Comparison of ENCODE assay signal across 20 mouse cellular contexts in genomic region chr13:102694154-102694553, GRCm38 (mm10). TPM values are rescaled to one million over a fixed set of nuclear protein-coding genes. Genes with fewer than 3 reads are reported as not detected.
DNase-seq lines count a peak whose midpoint lies in the region; ATAC-seq and TF ChIP-seq lines count a peak whose summit lies in the region.
"Had no signal": no experiment of that assay in that cellular context is flagged by ENCODE, and none has a peak within 500 bp of the region (broad histone marks: within the 10 kb centered on the region; RNA-seq: fewer than 3 reads in every experiment).

No protein-coding gene starts in this region.

- H3K36me3 ChIP-seq in liver, embryonic 12.5 days: no peaks in the 10 kb centered on the region
- H3K36me3 ChIP-seq in liver, embryonic 11.5 days (ENCODE audit: control insufficient read depth, insufficient read depth, low read length): no peaks in the 10 kb centered on the region
- H3K36me3 ChIP-seq in CH12.LX (replicated peaks in 1 of 2; ENCODE audit: control insufficient read depth in 1 of 2, insufficient read depth in 1 of 2, low read length in 1 of 2): peaks cover 10 to 12% of the 10 kb centered on the region in 2 experiments
- H3K36me3 ChIP-seq in liver, postnatal 0 days (replicated peaks; ENCODE audit: insufficient read depth, low read length): no peaks in the 10 kb centered on the region
- H3K36me3 ChIP-seq in forebrain, embryonic 14.5 days (ENCODE audit: control insufficient read depth, insufficient read depth, low read length): no peaks in the 10 kb centered on the region
- H3K36me3 ChIP-seq: embryonic facial prominence, embryonic 12.5 days; forebrain, embryonic 15.5 days; G1E; heart, embryonic 12.5 days had no signal

- no peak overlapping the region for H3K9ac ChIP-seq in liver, embryonic 12.5 days
- H3K9ac ChIP-seq in liver, embryonic 11.5 days (ENCODE audit: low read depth, low read length): no peak overlapping the region
- peak overlapping the region; percentile 100 for H3K9ac ChIP-seq in CH12.LX (ENCODE audit: insufficient read depth, low read depth)
- no peak overlapping the region for H3K9ac ChIP-seq in liver, postnatal 0 days (replicated peaks)
- H3K9ac ChIP-seq in forebrain, embryonic 14.5 days (ENCODE audit: low read length): no peak overlapping the region
- H3K9ac ChIP-seq: embryonic facial prominence, embryonic 12.5 days; forebrain, embryonic 15.5 days; heart, embryonic 12.5 days; hindbrain, embryonic 14.5 days had no signal

- WGBS in liver, embryonic 12.5 days (ENCODE audit: insufficient replicate concordance): 66% methylated on average over 7 of the region's 7 CpGs
- WGBS in liver, embryonic 11.5 days: 79% methylated on average over 7 of the region's 7 CpGs
- WGBS in liver, postnatal 0 days (ENCODE audit: insufficient replicate concordance): 64% methylated on average over 7 of the region's 7 CpGs
- 91% methylated on average over 7 of the region's 7 CpGs for WGBS in forebrain, embryonic 14.5 days

- no peak overlapping the region for H3K4me3 ChIP-seq in liver, embryonic 12.5 days
- no peak overlapping the region for H3K4me3 ChIP-seq in liver, embryonic 11.5 days (ENCODE audit: low read depth, low read length)
- peak overlapping the region; percentile 69 to 98 (median 91) for H3K4me3 ChIP-seq in CH12.LX (replicated peaks in 1 of 3; ENCODE audit: low read depth in 2 of 3, low read length in 2 of 3, poor library complexity in 1 of 3)
- H3K4me3 ChIP-seq in liver, postnatal 0 days (ENCODE audit: low read depth, low read length): peak overlapping the region; percentile 8; the same call in 1 of the 2 replicates
- no peak overlapping the region for H3K4me3 ChIP-seq in forebrain, embryonic 14.5 days (ENCODE audit: low read depth, low read length)
- H3K4me3 ChIP-seq: embryonic facial prominence, embryonic 12.5 days; forebrain, embryonic 15.5 days; heart, embryonic 12.5 days had no signal

- TF ChIP-seq EP300 in CH12.LX (IDR thresholded peaks at IDR 0.05; ENCODE audit: low read length): no peak
- no peak for TF ChIP-seq EP300 in liver, postnatal 0 days (IDR thresholded peaks at IDR 0.05; ENCODE audit: low read depth)

- no peak for TF ChIP-seq RAD21 in CH12.LX (IDR thresholded peaks at IDR 0.05; ENCODE audit: low read depth, low read length)

- DNase-seq in liver, embryonic 11.5 days (ENCODE audit: low spot score): no peak
- DNase-seq in 416B (ENCODE audit: low read depth) (peak; percentile 38), CH12.LX (ENCODE audit: extremely low read depth) (no peak)
- DNase-seq in liver, postnatal 0 days: no peak
- no peak for DNase-seq in adrenal gland, adult 8-10 months
- DNase-seq in forebrain, embryonic 14.5 days (ENCODE audit: low spot score): no peak
- DNase-seq: cerebellum, adult 8-10 months; embryo, embryonic 11 days; thymus, adult 2 months; thymus, postnatal 36 days had no signal

- dilution Hi-C loops in CH12.LX (cut with MboI; ENCODE audit: extremely low pct_ligation_motif_present, extremely low pct_unique_long_range_greater_than_20kb, low sequenced_read_pairs): no loop called here

- peak overlapping the region; percentile 20; the same call in 1 of the 2 replicates for H3K4me2 ChIP-seq in liver, embryonic 12.5 days
- H3K4me2 ChIP-seq in liver, embryonic 11.5 days: no peak overlapping the region
- peak overlapping the region; percentile 57 for H3K4me2 ChIP-seq in CH12.LX (ENCODE audit: insufficient read depth, low read depth, poor library complexity, severe bottlenecking)
- H3K4me2 ChIP-seq in liver, postnatal 0 days (ENCODE audit: low read depth, low read length): peak overlapping the region; percentile 46
- H3K4me2 ChIP-seq in forebrain, embryonic 14.5 days (ENCODE audit: low read length): no peak overlapping the region
- H3K4me2 ChIP-seq: embryonic facial prominence, embryonic 12.5 days; forebrain, embryonic 15.5 days; heart, embryonic 12.5 days; hindbrain, embryonic 14.5 days; midbrain, embryonic 11.5 days had no signal

- H3K4me1 ChIP-seq in liver, embryonic 12.5 days: 0 out of 2 replicates have a peak, but pooled peaks cover 12% of the 10 kb centered on the region
- H3K4me1 ChIP-seq in liver, embryonic 11.5 days (replicated peaks; ENCODE audit: control insufficient read depth, insufficient read depth, low read length): no peaks in the 10 kb centered on the region
- H3K4me1 ChIP-seq in CH12.LX (ENCODE audit: control insufficient read depth in 1 of 2, insufficient read depth in 2 of 2): peaks cover 26 to 47% of the 10 kb centered on the region in 2 experiments
- peaks cover 17% of the 10 kb centered on the region for H3K4me1 ChIP-seq in liver, postnatal 0 days (ENCODE audit: insufficient read depth)
- H3K4me1 ChIP-seq in forebrain, embryonic 14.5 days (ENCODE audit: control insufficient read depth, insufficient read depth, low read length): peaks cover 7% of the 10 kb centered on the region; the same call in 1 of the 2 replicates

- no peaks in the 10 kb centered on the region for H3K27me3 ChIP-seq in liver, embryonic 12.5 days (replicated peaks)
- no peaks in the 10 kb centered on the region for H3K27me3 ChIP-seq in liver, embryonic 11.5 days (replicated peaks; ENCODE audit: control insufficient read depth, insufficient read depth, low read length)
- no peaks in the 10 kb centered on the region for H3K27me3 ChIP-seq in CH12.LX (replicated peaks)
- H3K27me3 ChIP-seq in liver, postnatal 0 days (ENCODE audit: insufficient read depth, low read length): no peaks in the 10 kb centered on the region
- H3K27me3 ChIP-seq in forebrain, embryonic 14.5 days (replicated peaks; ENCODE audit: control insufficient read depth, insufficient read depth, low read length): no peaks in the 10 kb centered on the region
- H3K27me3 ChIP-seq: embryonic facial prominence, embryonic 12.5 days; forebrain, embryonic 15.5 days; heart, embryonic 12.5 days; Patski had no signal

- no peak for TF ChIP-seq CTCF in CH12.LX (conservative IDR thresholded peaks at IDR 0.05 in 1 of 2, IDR thresholded peaks at IDR 0.05 in 1 of 2; ENCODE audit: low read depth in 2 of 2, low read length in 2 of 2)
- no peak for TF ChIP-seq CTCF in liver, postnatal 0 days (IDR thresholded peaks at IDR 0.05; ENCODE audit: low read depth)

- TF ChIP-seq POLR2A in CH12.LX (IDR thresholded peaks at IDR 0.05; ENCODE audit: low read depth, low read length): no peak; the same call in 1 of the 2 replicates

- H3K27ac ChIP-seq in liver, embryonic 12.5 days: no peak overlapping the region
- no peak overlapping the region for H3K27ac ChIP-seq in liver, embryonic 11.5 days (ENCODE audit: low read depth, low read length)
- peak overlapping the region; percentile 98 for H3K27ac ChIP-seq in CH12.LX (ENCODE audit: insufficient read depth, low read depth)
- peak overlapping the region; percentile 78; the same call in 1 of the 2 replicates for H3K27ac ChIP-seq in liver, postnatal 0 days (ENCODE audit: low read depth)
- H3K27ac ChIP-seq in forebrain, embryonic 14.5 days (ENCODE audit: low read depth, low read length): no peak overlapping the region
- H3K27ac ChIP-seq: embryonic facial prominence, embryonic 12.5 days; forebrain, embryonic 15.5 days; hindbrain, embryonic 14.5 days had no signal

- in situ Hi-C loops in CH12.LX (cut with MboI; ENCODE audit: low pct_ligation_motif_present, low pct_unique_long_range_greater_than_20kb, low sequenced_read_pairs): loop anchor here (5.0 to 10.0 kb wide), 2 partner anchors 33 to 211 kb away; no protein-coding TSS in a partner anchor

- ATAC-seq in liver, embryonic 12.5 days: no peak
- ATAC-seq in liver, embryonic 11.5 days (replicated peaks; ENCODE audit: low FRiP score): no peak
- no peak for ATAC-seq in liver, postnatal 0 days
- no peak for ATAC-seq in forebrain, embryonic 14.5 days
- ATAC-seq: forebrain, embryonic 15.5 days; intestine, postnatal 0 days; midbrain, embryonic 16.5 days; Patski had no signal

- peaks cover 54% of the 10 kb centered on the region for H3K79me2 ChIP-seq in CH12.LX (replicated peaks; ENCODE audit: control insufficient read depth, extremely low read depth, insufficient read depth, poor library complexity, severe bottlenecking)

- H3K9me3 ChIP-seq in liver, embryonic 12.5 days (replicated peaks): no peaks in the 10 kb centered on the region
- H3K9me3 ChIP-seq in liver, embryonic 11.5 days (ENCODE audit: control insufficient read depth, low read length): no peaks in the 10 kb centered on the region
- H3K9me3 ChIP-seq in CH12.LX (replicated peaks; ENCODE audit: low read length): no peaks in the 10 kb centered on the region
- no peaks in the 10 kb centered on the region for H3K9me3 ChIP-seq in liver, postnatal 0 days (ENCODE audit: low read length)
- no peaks in the 10 kb centered on the region for H3K9me3 ChIP-seq in forebrain, embryonic 14.5 days (replicated peaks; ENCODE audit: control insufficient read depth, low read length)
- H3K9me3 ChIP-seq: embryonic facial prominence, embryonic 12.5 days; forebrain, embryonic 15.5 days; G1E; heart, embryonic 12.5 days had no signal

TF ChIP-seq in CH12.LX, 34 proteins besides CTCF, POLR2A, EP300 and RAD21:
- TF ChIP-seq UBTF (IDR thresholded peaks at IDR 0.05; ENCODE audit: low read depth, low read length) (0 out of 2 replicates have a peak, but pooled peaks have one; percentile 4), MAX (IDR thresholded peaks at IDR 0.05; ENCODE audit: low read length) (peak; percentile 60; the same call in 1 of the 2 replicates), MXI1 (IDR thresholded peaks at IDR 0.05; ENCODE audit: low read depth, low read length) (peak; percentile 93; the same call in 1 of the 2 replicates), USF1 (IDR thresholded peaks at IDR 0.05; ENCODE audit: low read depth, low read length) (peak; percentile 37), JUND (conservative IDR thresholded peaks at IDR 0.05; ENCODE audit: low read depth, low read length) (no peak), E2F4 (IDR thresholded peaks at IDR 0.05; ENCODE audit: insufficient replicate concordance, low read depth, low read length) (no peak), KAT2A (IDR thresholded peaks at IDR 0.05; ENCODE audit: insufficient replicate concordance, low read length) (no peak), POLR2AphosphoS2 (IDR thresholded peaks at IDR 0.05; ENCODE audit: low read depth, low read length) (0 out of 2 replicates have a peak, but pooled peaks have one; percentile 3), ZNF384 (IDR thresholded peaks at IDR 0.05; ENCODE audit: low read depth, low read length) (no peak)

RNA-seq across cellular contexts. Expression of gene Cd180, which starts 0.8 kb away (rescaled TPM):
- polyA plus RNA-seq in liver, embryonic 12.5 days (2016; fragmentation: Nextera tagmentation; extraction: Ambion mirVana): 1.0 and 1.2 TPM in 2 replicates
- polyA plus RNA-seq in liver, embryonic 11.5 days (2014; fragmentation: Nextera tagmentation; extraction: Ambion mirVana): 0.68 and 1.7 TPM in 2 replicates
- total RNA-seq in CH12.LX (2012; rRNA removed) (34.2 and 41.7 TPM in 2 replicates), CH12.LX (2014; rRNA removed) (40.4 and 43.3 TPM in 2 replicates)
- polyA plus RNA-seq in CH12.LX (2012; ENCODE audit: insufficient read length, low read depth): 203 and 232 TPM in 2 replicates
- polyA plus RNA-seq in liver, postnatal 0 days (2015; fragmentation: Nextera tagmentation; extraction: Ambion mirVana): 1.1 and 1.6 TPM in 2 replicates
- total RNA-seq in adrenal gland, adult 8-10 months (2022): 1 to 10 TPM; 2.3 to 7.4 (median 4.7) TPM
- 0.66 and 1.8 TPM in 2 replicates for polyA plus RNA-seq in forebrain, embryonic 14.5 days (2014; fragmentation: Nextera tagmentation; extraction: Ambion mirVana)
- polyA plus RNA-seq: G1E, Patski had no signal

Comparison
In these comparisons a context has a peak if more than half of its experiments do, and no peak if none do; other contexts are left out.
1. H3K27ac ChIP-seq: peak in CH12.LX (single experiment) and liver, postnatal 0 days (single experiment); none in liver, embryonic 12.5 days (single experiment), liver, embryonic 11.5 days (single experiment) and forebrain, embryonic 14.5 days (single experiment).
2. H3K4me2 ChIP-seq: peak in liver, embryonic 12.5 days (single experiment), CH12.LX (single experiment) and liver, postnatal 0 days (single experiment); none in liver, embryonic 11.5 days (single experiment) and forebrain, embryonic 14.5 days (single experiment).
3. H3K4me3 ChIP-seq: peak in CH12.LX (3 of 3) and liver, postnatal 0 days (single experiment); none in liver, embryonic 12.5 days (single experiment), liver, embryonic 11.5 days (single experiment) and forebrain, embryonic 14.5 days (single experiment).
4. RNA of gene Cd180, which starts 0.8 kb away (polyA plus RNA-seq): 203 to 232 TPM in CH12.LX; 0.68 to 1.7 TPM in liver, embryonic 11.5 days, 1.1 to 1.6 TPM in liver, postnatal 0 days, 1.0 to 1.2 TPM in liver, embryonic 12.5 days and 0.66 to 1.8 TPM in forebrain, embryonic 14.5 days; every median in the first group is over 10 times any median in the second.